Mouse (Mus musculus) bone marrow macrophage, adult 2 months (primary cell): Measurements from ENCODE around the gene Kbtbd12. TPM values are rescaled to one million over a fixed set of nuclear protein-coding genes. Genes with fewer than 3 reads are reported as not detected.

Source experiments
- H3K27ac ChIP-seq: 2 replicates; pipeline ENCODE4 v1.5.1; 2012; ENCODE audit warnings: low read depth, low read length; ENCODE audit not compliant: insufficient read depth
- H3K4me1 ChIP-seq: 2 replicates; pipeline ENCODE4 v1.6.1; 2012; ENCODE audit warnings: low read length; ENCODE audit not compliant: control insufficient read depth, insufficient read depth
- H3K4me3 ChIP-seq: 2 replicates; pipeline ENCODE4 v1.5.1; 2012; ENCODE audit warnings: mild to moderate bottlenecking, low read length, moderate library complexity; ENCODE audit not compliant: insufficient read depth
- CTCF ChIP-seq: IDR thresholded peaks from 2 replicates; pipeline ENCODE4 v1.5.1; 2012; ENCODE audit warnings: low read depth, mild to moderate bottlenecking, low read length, moderate library complexity
- POLR2A ChIP-seq: IDR thresholded peaks from 2 replicates; pipeline ENCODE4 v1.6.1; 2012; ENCODE audit warnings: mild to moderate bottlenecking, low read depth, low read length, borderline replicate concordance
- polyA plus RNA-seq: library from polyadenylated mRNA; stranded (reverse); fragments of >200 nt; gene quantifications from 2 replicates; pipeline ENCODE4 v1.2.4, GENCODE M21; 2012; ENCODE audit not compliant: missing spikeins, insufficient read depth, insufficient read length

Kbtbd12 gene
- not detected in 2 replicates for polyA plus RNA-seq

GRCm38 (mm10) chr6:88637611-88638301 is at the start of gene Kbtbd12:
Kbtbd12 (minus strand) TSS chr6:88637950.
- Histone ChIP-seq H3K4me1 (peaks cover 6% of the 10 kb centered on the region), H3K27ac (no peak within 1 kb of the TSS), H3K4me3 (no peak within 1 kb of the TSS)
- TF ChIP-seq POLR2A (no peak), CTCF (no peak)

- Histone ChIP-seq H3K27ac (no peak overlapping the region), H3K4me1 (no peaks in the 10 kb centered on the region), H3K4me3 (no peak overlapping the region)
- TF ChIP-seq POLR2A (no peak), CTCF (no peak)
Measured at GRCm38 (mm10) chr6:88683380-88684053, 45.8 kb upstream of the Kbtbd12 start.

DNA sequence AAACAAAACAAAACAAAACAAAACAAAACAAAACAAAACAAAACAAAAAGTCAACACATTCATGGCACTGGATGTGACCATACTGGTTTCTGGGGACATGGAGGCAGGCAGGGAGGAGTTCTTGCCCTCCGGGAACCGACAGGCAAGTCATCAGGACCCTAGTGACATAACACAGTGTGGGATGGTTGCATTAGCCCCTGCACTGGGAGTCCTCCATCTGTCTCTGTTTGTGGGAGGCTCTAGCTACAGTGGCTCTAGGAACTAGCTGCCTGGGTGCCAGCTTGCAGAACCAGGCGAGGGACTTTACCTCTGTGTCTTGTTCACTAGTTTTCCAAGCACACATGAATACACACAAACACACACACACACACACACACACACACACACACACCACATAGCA is 43.3 kb upstream of the Kbtbd12 start:
- Histone ChIP-seq H3K27ac (no peak overlapping the region), H3K4me3 (no peak overlapping the region), H3K4me1 (no peaks in the 10 kb centered on the region)
- no peak for TF ChIP-seq POLR2A

- Histone ChIP-seq H3K4me1 (no peaks in the 10 kb centered on the region), H3K4me3 (no peak overlapping the region), H3K27ac (peak overlapping the region; percentile 41)
- TF ChIP-seq POLR2A, result no peak
- TF ChIP-seq CTCF, result no peak
Measured at GRCm38 (mm10) chr6:88677738-88678137, 40.0 kb upstream of the Kbtbd12 start.

GRCm38 (mm10) chr6:88676753-88677736 is 39.3 kb upstream of the Kbtbd12 start:
- H3K4me1 ChIP-seq, result no peaks in the 10 kb centered on the region
- H3K27ac ChIP-seq, result peak overlapping the region; percentile 41
- TF ChIP-seq CTCF (no peak), POLR2A (no peak)
- no peak overlapping the region for H3K4me3 ChIP-seq

- TF ChIP-seq POLR2A, result no peak
- no peak for TF ChIP-seq CTCF
- Histone ChIP-seq H3K4me3 (no peak overlapping the region), H3K4me1 (no peaks in the 10 kb centered on the region), H3K27ac (no peak overlapping the region)
Measured at GRCm38 (mm10) chr6:88675815-88676214, 38.1 kb upstream of the Kbtbd12 start.

GRCm38 (mm10) chr6:88662284-88662683 is 24.5 kb upstream of the Kbtbd12 start:
- Histone ChIP-seq H3K27ac (no peak overlapping the region), H3K4me1 (no peaks in the 10 kb centered on the region), H3K4me3 (no peak overlapping the region)
- no peak for TF ChIP-seq CTCF
- TF ChIP-seq POLR2A, result no peak

DNA sequence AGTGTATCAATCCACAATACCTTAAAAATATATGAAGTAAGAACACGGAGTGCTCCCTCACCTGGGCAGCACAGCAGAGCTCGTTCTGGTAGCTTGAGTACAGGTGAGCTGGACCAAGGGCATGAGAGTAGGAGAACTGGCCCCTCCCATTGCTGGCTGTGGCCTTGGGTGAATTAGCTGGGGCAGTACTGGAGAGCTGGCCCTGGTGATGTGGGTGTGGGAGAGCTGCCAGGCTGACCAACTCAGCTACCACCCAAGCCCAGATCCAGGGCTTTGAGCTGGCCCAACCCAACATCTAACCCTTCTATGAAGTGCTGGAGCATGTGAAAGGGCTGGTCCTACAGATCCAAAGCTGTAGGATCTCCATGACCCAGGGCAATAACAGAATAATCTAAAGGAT is 23.9 kb upstream of the Kbtbd12 start:
- Histone ChIP-seq H3K27ac (no peak overlapping the region), H3K4me3 (no peak overlapping the region), H3K4me1 (no peaks in the 10 kb centered on the region)
- TF ChIP-seq CTCF (no peak), POLR2A (no peak)

DNA sequence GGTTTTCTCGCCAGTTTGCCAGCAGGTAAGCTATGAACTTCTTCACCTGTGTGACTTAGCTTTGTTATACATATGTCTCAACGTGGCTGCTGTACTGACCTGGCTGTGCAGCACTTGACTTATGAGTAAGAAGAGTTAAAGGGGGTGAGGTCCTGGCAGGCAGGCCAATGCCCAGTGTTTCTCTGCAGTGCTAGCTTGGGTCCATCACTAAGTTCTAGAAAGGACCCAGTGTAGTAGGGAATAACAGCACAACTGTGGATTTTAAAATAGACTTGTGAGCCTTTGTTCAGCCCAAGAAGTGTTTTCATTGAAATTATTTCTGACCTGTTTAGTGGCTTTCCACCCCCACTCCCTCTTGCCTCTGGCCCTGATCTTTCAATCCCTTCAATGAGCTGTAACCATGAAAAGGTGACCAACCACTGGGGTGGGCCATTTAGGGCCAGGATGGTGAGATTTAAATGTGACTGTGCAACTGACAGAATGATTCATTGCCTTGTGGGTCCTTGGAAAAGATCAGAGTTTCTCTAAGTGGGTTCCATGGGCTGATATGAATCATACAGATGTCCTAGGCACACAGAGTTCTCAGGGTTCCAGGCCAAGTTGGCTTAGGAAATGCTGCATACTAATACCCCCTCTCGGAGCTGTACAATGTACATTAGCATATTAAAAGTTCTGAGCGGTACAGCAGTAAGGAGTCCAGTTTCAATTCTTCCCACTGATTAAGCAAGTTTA is 10.0 kb upstream of the Kbtbd12 start:
- Histone ChIP-seq H3K4me3 (no peak overlapping the region), H3K27ac (no peak overlapping the region), H3K4me1 (no peaks in the 10 kb centered on the region)
- no peak for TF ChIP-seq POLR2A
- no peak for TF ChIP-seq CTCF

DNA sequence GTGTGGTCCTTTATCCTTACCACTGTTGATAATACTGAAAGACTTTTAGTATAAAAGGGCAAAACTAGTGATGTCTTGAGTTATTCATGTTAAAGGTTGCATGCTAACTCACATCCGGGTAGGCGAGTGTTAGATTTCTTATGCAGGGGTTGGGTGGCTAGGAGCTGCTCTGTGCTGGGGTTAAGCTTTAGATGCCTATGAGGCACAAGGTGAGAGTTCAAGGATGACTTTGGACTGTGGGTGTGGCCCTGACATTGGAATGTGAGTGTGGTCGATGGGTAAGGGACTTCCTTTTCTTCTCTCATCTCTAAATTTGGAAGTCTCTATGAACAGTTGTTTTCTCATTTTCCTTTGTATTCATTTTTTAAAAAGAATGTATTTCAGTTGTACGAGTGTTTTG is 7.0 kb upstream of the Kbtbd12 start:
- no peak overlapping the region for H3K27ac ChIP-seq
- H3K4me3 ChIP-seq, result no peak overlapping the region
- TF ChIP-seq POLR2A (no peak), CTCF (no peak)
- H3K4me1 ChIP-seq, result peaks cover 6% of the 10 kb centered on the region
